Mouse (Mus musculus) forebrain, postnatal 0 days (tissue): ENCODE measurements around the gene Hipk4. TPM values are rescaled to one million over a fixed set of nuclear protein-coding genes. Genes with fewer than 3 reads are reported as not detected.

Experiments
- ATAC-seq: fragments of 200-750 bp; cut with Nextera tagmentation; 2 replicates; pipeline ENCODE4 v1.8.0; 2017; ENCODE audit warnings: mild to moderate bottlenecking, moderate library complexity
- DNase-seq: peaks from one replicate; pipeline ENCODE4 v3.0.0-alpha.2; 2015
- H3K27ac ChIP-seq: fragments of 300-500 bp; sonication (generic); 2 replicates; pipeline ENCODE4 v1.5.1; 2014; ENCODE audit warnings: low read depth, mild to moderate bottlenecking, antibody characterized with exemption, low read length, moderate library complexity, mixed read lengths
- H3K27me3 ChIP-seq: fragments of 300-500 bp; sonication (generic); 2 replicates; pipeline ENCODE4 v1.6.1; 2014; ENCODE audit warnings: mild to moderate bottlenecking, low read length, mixed read lengths; ENCODE audit not compliant: insufficient read depth
- H3K36me3 ChIP-seq: fragments of 300-500 bp; sonication (generic); 2 replicates; pipeline ENCODE4 v1.6.1; 2014; ENCODE audit warnings: mild to moderate bottlenecking, moderate library complexity; ENCODE audit not compliant: insufficient read depth
- H3K4me1 ChIP-seq: fragments of 300-500 bp; sonication (generic); 2 replicates; pipeline ENCODE4 v1.6.1; 2014; ENCODE audit warnings: antibody characterized with exemption; ENCODE audit not compliant: insufficient read depth
- H3K4me2 ChIP-seq: fragments of 300-500 bp; sonication (generic); 2 replicates; pipeline ENCODE4 v1.6.1; 2014; ENCODE audit warnings: low read depth, mild to moderate bottlenecking, moderate library complexity
- H3K4me3 ChIP-seq: fragments of 300-500 bp; sonication (generic); 2 replicates; pipeline ENCODE4 v1.5.1; 2014; ENCODE audit warnings: low read depth, low read length, mixed read lengths
- H3K9ac ChIP-seq: fragments of 300-500 bp; sonication (generic); 2 replicates; pipeline ENCODE4 v1.6.1; 2014; ENCODE audit warnings: mild to moderate bottlenecking
- H3K9me3 ChIP-seq: fragments of 300-500 bp; sonication (generic); 2 replicates; pipeline ENCODE4 v1.6.1; 2016; ENCODE audit warnings: low read length
- CTCF ChIP-seq: sonication (generic); IDR thresholded peaks from 2 replicates; pipeline ENCODE4 v1.5.1; 2016; ENCODE audit warnings: antibody characterized with exemption, control low read depth, low read depth
- WGBS: fragments of 180-500 bp; shearing (Covaris S2); extraction: QIAGEN DNeasy Blood & Tissue Kit; methylation state at CpG from one replicate; pipeline ENCODE4 v1.1.7; 2014; 5-methylcytosine and 5-hydroxymethylcytosine counted together
- polyA plus RNA-seq: library from polyadenylated mRNA; unstranded; fragments of >200 nt; fragmentation: Nextera tagmentation; extraction: Ambion mirVana; gene quantifications from 2 replicates; pipeline ENCODE4 v1.2.1, GENCODE M21; 2015
- total RNA-seq: library from RNA; depleted of rRNA; stranded (reverse); fragments of >200 nt; gene quantifications from 2 replicates; pipeline ENCODE4 v1.2.3, GENCODE M21; 2014

Hipk4 gene
- total and polyA plus RNA-seq, 2 experiments from 2014 or later: 0.27 to 0.95 TPM

DNA sequence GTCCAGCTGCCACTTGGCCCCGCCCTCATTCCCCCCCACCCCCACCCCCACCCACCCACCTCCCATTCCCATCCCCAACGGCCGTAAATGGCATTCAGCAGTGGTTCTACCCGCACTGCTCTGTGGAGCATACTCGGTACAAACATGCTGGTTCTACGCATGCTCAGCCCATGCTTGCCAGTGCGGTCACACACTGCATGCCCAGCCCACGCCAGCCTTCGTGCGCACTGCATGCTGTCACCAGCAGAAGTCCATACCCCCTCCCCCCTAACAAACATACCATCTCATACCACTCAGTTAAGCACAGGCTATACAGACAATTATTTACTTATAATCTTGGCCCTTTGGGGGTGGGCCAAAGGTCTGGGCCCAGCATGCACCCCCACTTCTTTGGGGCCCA is 8.6 kb downstream of the Hipk4 start:
- Histone ChIP-seq H3K36me3 (peaks cover 60% of the 10 kb centered on the region), H3K9ac (no peak overlapping the region), H3K27me3 (no peaks in the 10 kb centered on the region), H3K4me1 (no peaks in the 10 kb centered on the region), H3K27ac (no peak overlapping the region), H3K9me3 (no peaks in the 10 kb centered on the region), H3K4me3 (no peak overlapping the region), H3K4me2 (no peak overlapping the region)
- no peak for TF ChIP-seq CTCF
- 92% methylated on average over 10 of the region's 10 CpGs for WGBS
- ATAC-seq (no peak), DNase-seq (no peak)

DNA sequence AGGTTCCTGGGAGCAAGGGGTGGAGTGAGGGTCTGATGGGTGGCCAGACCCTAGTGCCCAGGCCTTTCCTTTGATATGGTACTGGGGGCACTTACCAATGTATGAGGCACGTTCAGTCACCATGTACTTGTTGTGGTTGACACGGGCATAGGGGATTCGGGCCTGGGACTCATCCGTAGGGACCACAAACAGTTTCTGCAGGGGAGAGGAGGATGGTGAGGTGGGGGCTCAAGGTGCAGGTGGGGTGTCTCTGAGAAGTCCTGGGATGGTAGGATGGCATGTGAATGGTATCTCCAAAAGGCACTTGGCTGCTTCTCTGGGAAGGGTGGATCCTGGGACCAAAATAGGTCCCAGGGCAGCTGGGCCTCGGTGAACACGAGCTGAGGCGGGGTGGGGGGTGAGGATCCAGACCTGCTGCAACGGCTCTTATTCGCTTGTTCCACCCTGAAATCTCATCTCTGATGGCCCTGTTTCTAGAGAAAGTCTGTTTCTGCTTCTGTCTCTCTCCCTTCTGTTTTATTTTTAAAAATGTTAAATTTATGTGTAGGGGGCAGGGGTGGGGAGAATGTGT is 9.5 kb downstream of the Hipk4 start:
- no peak for ATAC-seq
- H3K4me2 ChIP-seq: no peak overlapping the region
- no peak for TF ChIP-seq CTCF
- no peak for DNase-seq
- no peak overlapping the region for H3K27ac ChIP-seq
- H3K36me3 ChIP-seq: peaks cover 66% of the 10 kb centered on the region
- H3K9ac ChIP-seq: no peak overlapping the region
- H3K4me1 ChIP-seq: no peaks in the 10 kb centered on the region
- 91% methylated on average over 9 of the region's 9 CpGs for WGBS
- no peaks in the 10 kb centered on the region for H3K9me3 ChIP-seq
- no peaks in the 10 kb centered on the region for H3K27me3 ChIP-seq
- no peak overlapping the region for H3K4me3 ChIP-seq

DNA sequence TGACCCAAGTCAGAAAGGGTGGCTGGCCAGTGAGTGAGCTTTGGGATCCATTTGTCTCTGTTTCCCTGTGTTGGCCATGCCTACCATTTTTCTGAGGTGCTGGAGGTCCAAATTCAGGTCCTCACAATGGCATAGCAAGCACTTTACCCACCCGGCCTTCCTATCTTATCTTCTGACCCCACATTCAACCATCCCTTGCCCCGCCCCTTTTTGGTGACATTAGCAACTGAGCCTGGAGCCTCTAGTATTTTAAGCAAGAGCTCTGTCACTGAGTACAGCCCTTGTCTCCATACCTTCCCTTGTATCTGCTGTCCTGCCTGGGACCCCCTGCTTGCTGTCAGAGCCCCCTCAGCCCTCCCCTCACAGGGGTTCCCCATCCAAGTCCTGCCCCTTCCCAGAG is 12.3 kb downstream of the Hipk4 start:
- ATAC-seq (no peak), DNase-seq (no peak)
- WGBS: 95% methylated on average over 2 of the region's 2 CpGs
- Histone ChIP-seq H3K4me1 (no peaks in the 10 kb centered on the region), H3K36me3 (peaks cover 73% of the 10 kb centered on the region), H3K4me3 (no peak overlapping the region), H3K4me2 (no peak overlapping the region), H3K9me3 (no peaks in the 10 kb centered on the region), H3K9ac (no peak overlapping the region), H3K27ac (no peak overlapping the region), H3K27me3 (no peaks in the 10 kb centered on the region)
- TF ChIP-seq CTCF: no peak

DNA sequence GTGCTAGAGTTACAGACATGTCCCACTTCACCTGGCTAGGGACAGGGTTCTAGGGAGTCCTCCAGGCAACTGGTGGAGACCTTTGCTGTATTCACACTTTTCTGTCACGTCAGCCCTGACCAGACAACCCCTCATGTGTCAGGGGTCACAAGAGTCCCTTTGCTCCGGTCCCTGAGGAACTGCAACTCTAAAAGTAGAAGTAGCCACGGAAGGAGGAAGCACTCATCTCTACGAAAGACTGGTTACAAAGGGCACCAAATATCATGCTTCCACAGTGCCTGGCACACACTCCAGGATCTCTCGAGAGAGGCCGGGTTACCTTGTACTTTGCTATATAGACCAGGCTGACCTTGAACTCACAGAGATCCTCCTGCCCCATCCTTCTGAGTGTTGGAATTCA is 13.6 kb downstream of the Hipk4 start:
- no peak overlapping the region for H3K9ac ChIP-seq
- no peak for TF ChIP-seq CTCF
- no peak overlapping the region for H3K4me3 ChIP-seq
- no peaks in the 10 kb centered on the region for H3K9me3 ChIP-seq
- H3K36me3 ChIP-seq: peaks cover 73% of the 10 kb centered on the region
- no peak overlapping the region for H3K4me2 ChIP-seq
- no peak overlapping the region for H3K27ac ChIP-seq
- DNase-seq (no peak), ATAC-seq (no peak)
- H3K4me1 ChIP-seq: 0 out of 2 replicates have a peak, but pooled peaks cover 2% of the 10 kb centered on the region
- no peaks in the 10 kb centered on the region for H3K27me3 ChIP-seq
- 93% methylated on average over 6 of the region's 6 CpGs for WGBS

DNA sequence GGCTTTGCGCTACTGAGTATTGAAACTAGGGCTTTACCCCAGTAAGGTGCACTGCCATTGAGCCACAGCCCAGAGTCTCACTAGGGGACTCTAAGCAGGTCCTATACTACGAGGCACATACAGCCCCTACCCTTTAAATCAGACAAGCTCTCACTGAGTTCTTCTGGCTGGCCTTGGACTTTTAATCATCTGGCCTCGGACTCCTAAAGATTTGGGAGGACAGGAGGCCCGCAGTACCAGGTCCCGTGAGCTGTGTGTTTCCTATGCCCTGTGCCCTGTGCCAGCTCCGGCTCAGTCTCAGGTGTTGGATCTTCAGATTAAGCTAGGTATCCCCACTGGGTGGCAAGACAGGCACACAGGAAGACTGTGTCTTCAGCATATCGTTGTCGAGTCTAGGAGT is 14.9 kb downstream of the Hipk4 start:
- Histone ChIP-seq H3K27ac (no peak overlapping the region), H3K4me3 (no peak overlapping the region), H3K4me2 (no peak overlapping the region), H3K27me3 (no peaks in the 10 kb centered on the region), H3K36me3 (peaks cover 60% of the 10 kb centered on the region), H3K4me1 (0 out of 2 replicates have a peak, but pooled peaks cover 3% of the 10 kb centered on the region), H3K9me3 (no peaks in the 10 kb centered on the region), H3K9ac (no peak overlapping the region)
- TF ChIP-seq CTCF: no peak
- DNase-seq (no peak), ATAC-seq (no peak)
- WGBS: 92% methylated on average over 8 of the region's 8 CpGs

DNA sequence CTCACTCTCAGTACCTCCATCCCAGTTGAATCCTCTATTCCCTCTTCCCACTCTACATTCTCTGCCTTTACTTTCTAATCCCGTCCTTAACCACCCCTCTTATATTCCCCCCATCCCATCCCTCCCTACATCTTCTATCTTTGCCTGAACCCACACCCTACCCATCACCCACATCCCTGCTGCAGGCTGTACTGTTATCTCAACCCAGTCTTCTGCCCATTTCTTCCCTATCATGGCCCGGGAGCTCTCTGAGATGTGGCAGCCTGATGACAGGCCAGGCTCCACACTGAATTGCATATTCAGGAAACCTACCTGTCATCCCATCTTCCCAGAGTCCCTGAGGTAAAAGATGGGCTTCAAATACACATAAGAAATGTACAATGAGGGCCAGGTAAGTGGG is 15.7 kb downstream of the Hipk4 start:
- DNase-seq: no peak
- no peak for TF ChIP-seq CTCF
- Histone ChIP-seq H3K4me3 (no peak overlapping the region), H3K27ac (no peak overlapping the region), H3K36me3 (peaks cover 53% of the 10 kb centered on the region), H3K27me3 (no peaks in the 10 kb centered on the region), H3K9me3 (no peaks in the 10 kb centered on the region), H3K4me2 (no peak overlapping the region), H3K4me1 (0 out of 2 replicates have a peak, but pooled peaks cover 3% of the 10 kb centered on the region), H3K9ac (no peak overlapping the region)
- ATAC-seq: no peak
- WGBS: 94% methylated on average over 2 of the region's 2 CpGs

DNA sequence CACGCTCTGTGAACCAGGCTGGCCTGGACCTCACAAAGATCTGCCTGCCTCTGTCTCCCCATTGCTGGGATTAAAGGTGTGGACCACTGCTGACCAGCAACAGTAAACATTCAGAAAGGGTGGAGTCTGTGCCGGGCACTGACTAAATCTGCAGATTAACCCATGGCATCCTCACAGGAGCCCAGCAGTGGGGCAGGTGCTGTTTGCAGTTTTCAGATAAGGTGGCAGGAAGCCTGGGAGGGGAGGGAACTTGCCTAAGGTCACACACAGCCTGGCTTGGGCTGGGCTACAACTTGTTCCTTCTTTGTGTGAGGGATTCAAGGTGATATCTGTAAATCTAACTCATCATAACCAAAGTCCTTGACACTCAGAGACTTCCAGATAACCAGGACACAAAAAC is 17.5 kb downstream of the Hipk4 start:
- H3K27me3 ChIP-seq: no peaks in the 10 kb centered on the region
- no peak overlapping the region for H3K4me2 ChIP-seq
- H3K4me1 ChIP-seq: 0 out of 2 replicates have a peak, but pooled peaks cover 3% of the 10 kb centered on the region
- 83% methylated on average over 2 of the region's 2 CpGs for WGBS
- no peaks in the 10 kb centered on the region for H3K9me3 ChIP-seq
- DNase-seq (no peak), ATAC-seq (no peak)
- no peak overlapping the region for H3K4me3 ChIP-seq
- H3K36me3 ChIP-seq: peaks cover 43% of the 10 kb centered on the region
- H3K9ac ChIP-seq: no peak overlapping the region
- no peak for TF ChIP-seq CTCF
- H3K27ac ChIP-seq: no peak overlapping the region
